Mouse (Mus musculus) CH12.LX (cell line): ENCODE data around the gene Eml1.

Source experiments
- BHLHE40 ChIP-seq: IDR thresholded peaks from 2 replicates; pipeline ENCODE4 v1.6.1; 2011; ENCODE audit warnings: mild to moderate bottlenecking, low read depth, low read length, improper control_type of control experiment
- CTCF ChIP-seq, 2 experiments: IDR thresholded peaks in 1 of 2; conservative IDR thresholded peaks in 1 of 2; 2 replicates each; pipeline ENCODE4 v1.5.1; 2011 to 2012; ENCODE audit warnings: low read depth in 2 of 2, low read length in 2 of 2, improper control_type of control experiment in 1 of 2, inconsistent platforms in 1 of 2, mild to moderate bottlenecking in 1 of 2, moderate library complexity in 1 of 2
- E2F4 ChIP-seq: IDR thresholded peaks from 2 replicates; pipeline ENCODE4 v1.6.1; 2011; ENCODE audit warnings: low read depth, low read length, improper control_type of control experiment; ENCODE audit not compliant: insufficient replicate concordance
- ELF1 ChIP-seq: IDR thresholded peaks from 2 replicates; pipeline ENCODE4 v1.6.1; 2014; ENCODE audit warnings: low read depth, mild to moderate bottlenecking, inconsistent platforms, low read length, improper control_type of control experiment
- EP300 ChIP-seq: IDR thresholded peaks from 2 replicates; pipeline ENCODE4 v1.6.1; 2011; ENCODE audit warnings: low read length, improper control_type of control experiment
- GABPA ChIP-seq: IDR thresholded peaks from 2 replicates; pipeline ENCODE4 v1.6.1; 2012; ENCODE audit warnings: low read depth, low read length, improper control_type of control experiment, inconsistent platforms; ENCODE audit not compliant: insufficient replicate concordance
- IRF4 ChIP-seq: IDR thresholded peaks from 2 replicates; pipeline ENCODE4 v1.6.1; 2014; ENCODE audit warnings: low read depth, mild to moderate bottlenecking, inconsistent platforms, low read length, improper control_type of control experiment
- MAZ ChIP-seq: IDR thresholded peaks from 2 replicates; pipeline ENCODE4 v1.6.1; 2012; ENCODE audit warnings: low read depth, mild to moderate bottlenecking, inconsistent platforms, low read length, improper control_type of control experiment, moderate library complexity
- MEF2A ChIP-seq: IDR thresholded peaks from 2 replicates; pipeline ENCODE4 v1.6.1; 2014; ENCODE audit warnings: low read depth, mild to moderate bottlenecking, inconsistent platforms, low read length, improper control_type of control experiment, borderline replicate concordance
- NELFE ChIP-seq: IDR thresholded peaks from 2 replicates; pipeline ENCODE4 v1.6.1; 2011; ENCODE audit warnings: low read depth, low read length, improper control_type of control experiment
- PAX5 ChIP-seq: IDR thresholded peaks from 2 replicates; pipeline ENCODE4 v1.6.1; 2012; ENCODE audit warnings: low read length, inconsistent platforms, mixed read lengths
- POLR2A ChIP-seq: IDR thresholded peaks from 2 replicates; pipeline ENCODE4 v1.6.1; 2011; ENCODE audit warnings: low read depth, mild to moderate bottlenecking, improper control_type of control experiment, low read length
- TBP ChIP-seq: conservative IDR thresholded peaks from 2 replicates; pipeline ENCODE4 v1.6.1; 2011; ENCODE audit warnings: low read depth, low read length, improper control_type of control experiment
- ZKSCAN1 ChIP-seq: IDR thresholded peaks from 2 replicates; pipeline ENCODE4 v1.6.1; 2012; ENCODE audit warnings: low read depth, inconsistent platforms, low read length, improper control_type of control experiment, borderline replicate concordance

- TF ChIP-seq POLR2A (no peak), CTCF (conservative IDR thresholded peaks at IDR 0.05 in 1 of 2, IDR thresholded peaks at IDR 0.05 in 1 of 2; ENCODE audit: low read depth in 2 of 2, low read length in 2 of 2) (no peak), GABPA (no peak), EP300 (no peak), E2F4 (no peak), NELFE (no peak), BHLHE40 (no peak), ZKSCAN1 (no peak), MAZ (no peak), IRF4 (no peak), MEF2A (no peak), ELF1 (no peak), PAX5 (no peak), TBP (no peak)
Measured at GRCm38 (mm10) chr12:108583775-108584174, 213.0 kb downstream of the Eml1 start.
